ENCODE assay signal across 30 mouse cellular contexts in genomic region chr13:46202586-46202985, GRCm38 (mm10).
"Had no signal": no experiment of that assay in that cellular context is flagged by ENCODE, and none has a peak within 500 bp of the region (broad histone marks: within the 10 kb centered on the region; RNA-seq: fewer than 3 reads in every experiment).

No protein-coding gene starts in this region.

- H3K4me3 ChIP-seq: limb, embryonic 10.5 days; limb, embryonic 12.5 days; limb, embryonic 13.5 days; limb, embryonic 15.5 days; liver, embryonic 12.5 days; liver, embryonic 13.5 days; liver, embryonic 15.5 days; lung, embryonic 15.5 days; megakaryocyte, embryonic 14.5 days; midbrain, embryonic 10.5 days; midbrain, embryonic 12.5 days; midbrain, embryonic 13.5 days; midbrain, embryonic 15.5 days; myocyte; neural tube, embryonic 12.5 days had no signal

- H3K4me2 ChIP-seq: limb, embryonic 12.5 days; limb, embryonic 13.5 days; limb, embryonic 15.5 days; liver, embryonic 11.5 days; liver, embryonic 12.5 days; liver, embryonic 13.5 days; liver, embryonic 15.5 days; lung, embryonic 14.5 days; lung, embryonic 15.5 days; midbrain, embryonic 12.5 days; midbrain, embryonic 13.5 days; midbrain, embryonic 15.5 days; neural tube, embryonic 12.5 days had no signal

- H3K27me3 ChIP-seq: limb, embryonic 12.5 days; limb, embryonic 13.5 days; limb, embryonic 15.5 days; liver, embryonic 12.5 days; liver, embryonic 13.5 days; liver, embryonic 15.5 days; lung, embryonic 15.5 days; megakaryocyte, embryonic 14.5 days; midbrain, embryonic 12.5 days; midbrain, embryonic 13.5 days; midbrain, embryonic 15.5 days; neural tube, embryonic 12.5 days had no signal

- ATAC-seq: liver, embryonic 12.5 days; liver, postnatal 0 days; lung, postnatal 0 days; midbrain, embryonic 13.5 days; midbrain, embryonic 15.5 days had no signal

- DNase-seq: left cerebral cortex, postnatal 4 days; liver; liver, embryonic 13.5 days; liver, postnatal 0 days; lung, adult 18-20 months; lung, adult 2 months; lung, embryonic 14.5 days; lung, postnatal 10 days; lung, postnatal 14 days; lung, postnatal 36 days; lung, postnatal 4 days; midbrain, embryonic 14.5 days had no signal

- H3K9ac ChIP-seq: limb, embryonic 12.5 days; limb, embryonic 13.5 days; limb, embryonic 15.5 days; liver, embryonic 12.5 days; liver, embryonic 13.5 days; liver, embryonic 14.5 days; liver, embryonic 15.5 days; liver, postnatal 0 days; lung, embryonic 14.5 days; lung, embryonic 15.5 days; midbrain, embryonic 12.5 days; midbrain, embryonic 13.5 days; midbrain, embryonic 15.5 days; neural tube, embryonic 12.5 days had no signal

- H3K4me1 ChIP-seq: liver, embryonic 12.5 days; liver, embryonic 13.5 days; liver, embryonic 15.5 days; lung, embryonic 15.5 days; megakaryocyte, embryonic 14.5 days; midbrain, embryonic 15.5 days; neural tube, embryonic 12.5 days had no signal

- H3K36me3 ChIP-seq: limb, embryonic 10.5 days; limb, embryonic 12.5 days; limb, embryonic 13.5 days; limb, embryonic 15.5 days; liver, embryonic 12.5 days; liver, embryonic 13.5 days; liver, embryonic 15.5 days; lung, embryonic 15.5 days; midbrain, embryonic 10.5 days; midbrain, embryonic 12.5 days; midbrain, embryonic 13.5 days; midbrain, embryonic 15.5 days; neural tube, embryonic 12.5 days had no signal

- H3K27ac ChIP-seq: limb, embryonic 10.5 days; limb, embryonic 12.5 days; limb, embryonic 13.5 days; limb, embryonic 15.5 days; liver, embryonic 12.5 days; liver, embryonic 13.5 days; liver, embryonic 14.5 days; liver, embryonic 15.5 days; lung, embryonic 15.5 days; macrophage; midbrain, embryonic 10.5 days; midbrain, embryonic 12.5 days; midbrain, embryonic 13.5 days; midbrain, embryonic 15.5 days; neural tube, embryonic 12.5 days had no signal

- H3K9me3 ChIP-seq: limb, embryonic 10.5 days; limb, embryonic 12.5 days; limb, embryonic 13.5 days; limb, embryonic 15.5 days; liver, embryonic 12.5 days; liver, embryonic 13.5 days; liver, embryonic 15.5 days; lung, embryonic 15.5 days; megakaryocyte, embryonic 14.5 days; midbrain, embryonic 10.5 days; midbrain, embryonic 12.5 days; midbrain, embryonic 13.5 days; midbrain, embryonic 15.5 days; neural tube, embryonic 12.5 days had no signal
